Mouse (Mus musculus) adrenal gland, adult 10 weeks (tissue): ENCODE measurements around the gene Gdpd4. TPM values are rescaled to one million over a fixed set of nuclear protein-coding genes. Genes with fewer than 3 reads are reported as not detected.

Source experiments
- polyA plus RNA-seq: library from polyadenylated mRNA; stranded (reverse); fragments of 350-450 nt; fragmentation: Illumina TruSeq; extraction: RNeasy Lipid Tissue Mini Kit (QIAGEN cat#74804); gene quantifications from one replicate; pipeline ENCODE4 v1.2.3, GENCODE M21; 2014; ENCODE audit warnings: low read depth, low replicate concordance

Gdpd4 gene
- polyA plus RNA-seq = not detected

GRCm38 (mm10) chr7:97919742-97920141 lies at the start of gene Gdpd4:
TSS of gene Gdpd4 (plus strand) at chr7:97919955.

Other genes starting within 250 kb of the Gdpd4 start
- 82.6 TPM for gene Clns1a, start 223.3 kb upstream of the Gdpd4 start, polyA plus RNA-seq
- gene Aqp11, start 181.7 kb upstream of the Gdpd4 start, polyA plus RNA-seq = 5.0 TPM
- gene Pak1, start 131.4 kb upstream of the Gdpd4 start, polyA plus RNA-seq = 62.4 TPM
- 13.7 TPM for gene Myo7a, start 199.6 kb downstream of the Gdpd4 start, polyA plus RNA-seq
- not detected for gene Omp, start 225.5 kb downstream of the Gdpd4 start, polyA plus RNA-seq